Mouse (Mus musculus) regulatory T cell (primary cell): Measurements from ENCODE around the gene Tgfa.

ENCODE experiments used
- in situ Hi-C: fragments of 300-600 bp; cut with MboI, MseI; formaldehyde crosslinking; loops from one replicate; pipeline ENCODE4 v1.15.1; 2025; ENCODE audit warnings: high pct_unique_total_duplicates

The Tgfa gene

DNA sequence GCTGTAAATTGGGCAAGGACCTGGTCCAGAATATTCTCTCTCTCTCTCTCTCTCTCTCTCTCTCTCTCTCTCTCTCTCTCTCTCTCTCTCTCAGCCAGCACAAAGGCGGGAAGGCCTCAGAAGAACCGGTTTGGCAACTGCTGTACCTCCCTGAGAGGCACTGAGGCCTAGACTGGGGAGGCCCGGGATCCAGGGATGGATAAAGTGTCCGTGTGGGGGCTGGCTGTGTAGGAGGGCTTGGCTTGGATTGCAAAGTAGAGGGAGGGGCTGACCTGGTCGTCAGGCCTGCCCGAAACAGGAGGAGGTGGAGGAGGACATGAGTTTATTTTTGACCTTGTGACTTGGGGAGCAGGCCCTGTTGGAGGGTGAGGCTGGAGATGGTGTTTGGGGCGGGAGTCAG is 27.4 kb downstream of the Tgfa start:
- in situ Hi-C loops = no loop called here

DNA sequence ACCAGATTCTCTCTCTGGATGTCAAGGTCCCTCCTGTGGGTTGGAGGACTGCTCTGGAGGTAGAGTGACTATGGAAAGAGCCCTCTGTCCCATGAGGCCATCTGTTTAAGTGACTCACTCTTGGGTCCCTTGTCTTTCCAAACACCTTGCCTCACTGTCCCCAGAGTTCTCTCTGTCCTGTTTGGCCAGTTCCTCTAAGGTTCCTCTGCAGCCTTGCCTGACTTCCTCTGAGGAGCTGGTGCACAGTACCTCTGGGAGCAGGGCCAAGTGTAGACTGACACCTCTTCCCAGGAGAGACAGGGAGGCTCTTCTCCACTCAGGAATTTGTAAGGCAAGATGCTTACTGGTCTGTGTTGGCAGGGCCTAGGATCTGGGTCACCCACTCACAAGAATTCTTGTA is 30.6 kb downstream of the Tgfa start:
- in situ Hi-C loops = no loop called here

DNA sequence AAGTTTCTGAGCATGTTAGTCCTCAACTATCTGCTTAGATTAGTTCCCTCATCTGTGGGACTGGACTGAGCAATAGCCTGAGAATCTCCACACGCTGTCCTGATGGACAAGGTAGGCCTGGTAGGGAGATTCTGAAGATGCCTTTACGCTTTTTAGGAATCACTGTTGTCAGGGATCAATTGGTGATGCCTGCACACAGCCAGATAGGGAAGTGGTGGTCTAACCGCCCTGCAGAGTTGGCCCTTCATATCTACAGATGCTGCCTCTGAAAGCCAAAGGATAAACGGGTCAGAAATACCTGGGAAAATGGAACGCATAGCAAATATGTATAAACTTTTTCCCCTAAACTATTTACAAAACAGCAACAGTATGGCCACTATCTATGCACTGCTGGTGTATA is 37.3 kb downstream of the Tgfa start:
- in situ Hi-C loops = no loop called here

DNA sequence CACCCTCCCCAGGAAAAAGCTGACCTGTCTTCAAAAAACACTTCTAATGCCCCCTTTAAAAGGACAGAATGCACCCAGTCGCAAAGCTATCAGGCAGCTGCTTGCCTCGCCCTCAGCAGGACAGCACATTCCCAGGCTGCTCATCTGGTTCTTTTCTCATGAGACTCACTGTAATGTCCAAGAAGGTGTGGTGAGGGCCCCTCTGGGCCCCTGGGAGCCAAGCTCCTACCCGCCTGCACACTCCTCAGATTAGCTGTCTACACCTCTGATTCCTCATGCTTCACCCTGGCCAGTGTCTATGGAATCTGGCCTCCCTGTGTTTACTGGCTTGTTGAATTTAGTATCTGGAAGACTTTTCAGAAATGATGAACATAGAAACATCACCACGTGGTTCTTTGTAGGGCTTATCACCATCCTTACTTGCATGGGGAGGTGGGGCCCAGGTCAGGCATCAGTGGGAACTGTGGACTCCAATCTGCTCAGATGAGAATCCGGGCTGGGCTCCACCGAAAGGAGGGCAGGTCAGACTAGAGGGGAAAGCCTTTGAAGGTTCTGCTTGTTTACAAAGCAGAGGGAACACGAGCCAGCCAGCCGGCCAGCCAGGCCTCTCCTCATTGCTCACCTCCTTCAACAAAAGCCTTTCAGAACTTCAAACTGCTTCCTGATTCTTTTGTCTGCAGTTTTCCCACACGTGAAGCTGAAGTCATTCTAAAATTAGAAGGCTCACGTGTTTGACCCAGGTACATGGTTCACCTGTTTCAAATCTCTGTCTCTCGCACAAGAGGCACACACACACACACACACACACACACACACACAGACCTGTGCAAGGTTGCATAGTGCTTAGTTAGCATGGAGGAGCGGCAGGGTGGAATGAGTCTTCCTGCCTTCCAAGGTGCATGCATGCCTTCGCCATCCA is 38.7 kb downstream of the Tgfa start:
- in situ Hi-C loops = no loop called here

DNA sequence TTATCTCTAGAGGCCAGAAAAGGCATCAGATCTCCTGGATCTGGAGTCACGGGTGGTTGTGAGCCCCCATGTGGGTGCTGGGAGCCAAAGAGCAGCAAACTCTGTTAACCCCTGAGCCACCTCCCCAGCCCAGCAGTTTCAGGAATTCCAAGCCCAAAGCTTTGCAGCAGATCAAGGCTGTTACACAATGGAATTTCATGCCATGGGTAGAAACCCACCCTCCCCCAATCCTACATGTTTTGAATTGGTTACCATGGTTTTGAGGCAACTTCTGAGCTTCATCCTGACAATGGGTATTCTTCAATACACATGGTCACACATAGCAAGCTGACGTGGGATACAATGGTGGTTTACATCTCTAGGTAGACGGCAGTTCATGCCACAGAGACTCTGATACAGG is 49.8 kb downstream of the Tgfa start:
- in situ Hi-C loops = no loop called here

DNA sequence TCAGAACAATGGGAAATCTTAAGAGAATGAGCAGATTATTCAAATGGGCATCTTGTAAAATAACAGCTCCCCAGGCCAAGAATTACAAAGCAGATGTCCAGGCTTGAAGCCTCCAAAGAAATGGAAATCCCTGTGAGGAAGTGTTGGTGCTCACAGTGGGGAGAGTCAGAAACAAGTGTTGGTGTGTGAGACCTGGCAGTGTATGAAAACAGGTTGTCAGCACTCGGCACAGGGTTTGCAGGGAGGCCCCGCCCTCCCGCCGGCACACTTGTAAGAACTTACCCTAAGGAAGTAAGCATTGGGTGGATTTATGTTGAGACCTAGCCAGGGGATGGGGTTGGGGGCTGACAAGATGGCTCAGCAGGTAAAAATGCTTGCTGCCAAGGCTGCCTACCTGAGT is 50.9 kb downstream of the Tgfa start:
- in situ Hi-C loops = no loop called here

DNA sequence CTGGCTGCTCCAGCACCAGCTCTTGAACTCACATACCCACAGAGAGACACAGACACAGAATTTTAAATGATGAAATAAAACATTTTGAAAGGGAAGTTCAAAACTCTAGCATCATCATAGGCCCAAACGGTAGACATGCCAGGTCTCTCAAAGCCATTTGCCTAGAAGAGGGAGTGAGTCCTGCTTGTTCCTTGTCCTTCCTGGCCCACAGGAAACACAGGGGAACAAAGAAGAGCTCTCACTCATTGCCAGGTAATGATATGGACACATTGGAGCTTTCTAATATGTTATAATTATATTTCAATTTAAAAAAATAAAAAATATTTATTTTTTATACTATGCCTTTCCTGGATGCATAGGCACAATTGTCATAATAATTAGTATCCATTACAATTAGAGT is 53.5 kb downstream of the Tgfa start:
- in situ Hi-C loops = no loop called here

DNA sequence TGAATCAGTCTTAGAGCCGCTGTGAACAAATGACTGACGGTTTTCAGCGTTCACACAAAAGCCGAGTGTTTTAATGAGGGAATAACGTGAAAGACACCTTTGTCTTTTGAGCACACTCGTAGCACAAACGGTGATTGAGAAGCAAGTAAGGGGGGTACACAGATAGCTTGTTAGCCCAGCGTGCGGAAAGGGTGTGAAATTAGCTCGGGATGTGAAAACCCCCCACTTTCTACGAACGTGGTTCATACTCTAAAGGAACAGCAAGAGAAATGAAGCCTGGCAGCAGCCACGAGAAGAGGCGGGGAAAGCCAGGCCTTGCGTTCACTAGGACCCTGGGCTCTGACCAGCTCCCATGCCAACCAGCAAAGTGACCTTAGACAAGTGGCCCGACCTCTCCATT is 54.0 kb downstream of the Tgfa start:
- in situ Hi-C loops = no loop called here

DNA sequence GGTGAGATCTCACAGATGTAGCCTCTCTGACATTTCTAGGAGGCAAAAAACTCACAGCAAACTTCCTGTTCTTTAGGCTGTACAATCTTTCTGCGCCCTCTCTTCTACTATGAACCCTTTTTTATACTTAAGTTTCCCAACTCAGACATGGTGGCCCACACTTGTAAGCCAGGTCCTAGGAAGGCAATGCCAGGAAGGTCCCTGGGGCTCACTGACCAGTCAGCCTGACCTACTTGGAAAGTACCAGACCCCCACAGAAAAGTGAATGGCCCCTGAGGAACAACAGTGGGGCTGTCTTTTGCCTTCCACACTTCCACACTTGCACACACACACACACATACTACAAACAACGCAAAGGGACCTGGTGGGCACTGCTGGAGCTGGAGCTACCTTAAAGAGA is 55.2 kb downstream of the Tgfa start:
- in situ Hi-C loops = no loop called here

DNA sequence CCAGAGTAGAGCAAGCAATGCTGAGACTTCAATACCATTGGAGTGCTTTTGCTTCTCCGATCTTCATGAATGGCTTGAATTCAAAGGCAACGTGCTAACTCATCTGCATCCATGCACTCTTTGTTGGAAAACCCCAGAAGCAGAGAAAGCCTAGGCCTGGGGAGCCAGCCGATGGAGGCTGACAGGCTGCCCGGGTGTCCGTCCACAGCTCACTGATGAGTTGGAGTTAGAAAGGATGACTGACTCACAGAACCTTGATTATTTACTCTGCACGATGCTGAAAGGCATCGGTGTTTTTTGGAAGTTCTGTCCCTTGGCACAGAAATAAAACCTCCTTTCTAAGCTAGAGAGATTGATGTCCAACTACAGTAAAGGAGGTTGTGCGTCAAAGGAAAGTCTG is 55.8 kb downstream of the Tgfa start:
- in situ Hi-C loops = no loop called here

DNA sequence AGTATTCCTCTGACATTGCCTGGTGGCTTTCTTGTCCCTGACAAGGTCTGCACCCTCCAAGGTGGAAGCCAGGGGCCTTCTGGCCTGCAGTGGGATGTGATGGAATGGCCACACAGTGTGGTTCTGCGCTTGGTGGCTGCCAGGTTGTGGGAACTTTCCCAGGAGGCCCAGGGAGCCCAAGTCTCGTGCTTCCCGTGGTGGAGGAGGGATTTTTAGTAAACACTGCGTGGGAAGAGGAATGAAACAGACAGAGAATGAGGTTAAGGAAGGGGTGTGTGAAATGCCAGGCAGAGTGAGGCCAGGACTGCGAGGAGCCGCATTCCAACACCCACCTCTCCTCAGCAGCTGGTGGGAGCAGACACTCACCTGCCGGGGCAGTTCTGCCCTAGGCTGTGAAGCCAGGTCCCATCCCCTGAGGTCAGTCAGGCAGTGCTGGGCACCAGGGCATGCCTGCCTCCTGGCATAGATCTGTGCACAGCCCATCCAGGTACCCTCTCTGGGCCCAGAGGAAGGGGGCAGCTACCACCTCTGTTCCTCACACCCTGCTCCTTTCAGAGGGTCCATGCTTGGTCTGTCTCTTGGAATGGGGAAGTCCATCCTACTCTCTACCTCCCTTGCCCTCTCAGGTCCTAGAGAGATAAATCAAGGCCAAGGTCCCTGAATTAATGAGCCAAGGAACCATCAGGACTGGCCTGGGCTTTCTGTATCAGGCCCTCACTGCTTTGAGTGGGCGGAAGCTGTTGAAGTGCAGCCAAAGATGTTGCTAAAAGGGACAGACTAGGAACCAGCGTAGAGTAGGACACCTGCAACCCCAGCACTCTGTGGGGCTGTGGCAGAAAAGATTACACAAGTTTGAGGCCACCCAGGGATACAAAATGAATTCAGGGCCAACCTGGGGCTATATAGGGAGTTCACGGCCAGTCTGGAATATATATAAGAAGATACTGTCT is 57.4 kb downstream of the Tgfa start:
- in situ Hi-C loops = no loop called here

DNA sequence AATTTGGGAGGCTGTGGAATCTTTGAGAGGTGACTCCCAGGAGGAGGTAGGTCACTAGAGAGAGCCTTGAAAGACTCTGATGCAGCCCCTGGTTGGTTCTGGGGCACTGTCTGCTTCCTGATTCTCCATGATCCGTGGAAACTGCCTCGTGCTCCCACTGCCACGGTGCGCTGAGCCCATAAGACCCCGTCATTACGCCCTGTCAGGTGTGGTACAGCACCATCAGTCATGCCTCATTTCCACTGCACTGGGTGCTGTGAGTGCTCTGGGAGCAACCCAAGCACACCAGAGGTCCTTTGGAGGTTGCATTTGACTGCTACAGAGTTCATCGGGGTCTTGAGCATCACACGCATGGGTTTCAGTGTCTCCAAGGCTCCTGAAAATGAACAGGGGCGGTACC is 60.9 kb downstream of the Tgfa start:
- in situ Hi-C loops = no loop called here

DNA sequence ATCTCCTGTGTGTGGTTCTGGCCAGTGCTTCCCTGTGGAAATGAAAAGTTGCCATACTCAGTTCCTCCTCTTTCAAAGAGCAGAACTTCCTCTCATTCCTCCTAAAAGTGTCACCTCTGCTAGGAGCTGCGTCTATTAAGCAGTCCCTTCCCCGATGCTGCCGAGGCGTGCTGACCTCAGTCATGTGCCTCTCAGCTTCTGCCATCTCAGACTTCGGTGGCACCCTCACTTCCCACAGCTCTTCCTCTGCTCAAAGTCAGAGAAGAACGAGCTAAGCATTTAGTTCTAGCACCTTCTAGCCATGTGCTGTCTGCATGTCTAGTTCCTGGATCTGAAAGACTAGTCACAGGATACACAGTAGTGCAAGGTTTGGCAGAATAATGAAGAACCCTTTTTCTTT is 64.2 kb downstream of the Tgfa start:
- in situ Hi-C loops = no loop called here

DNA sequence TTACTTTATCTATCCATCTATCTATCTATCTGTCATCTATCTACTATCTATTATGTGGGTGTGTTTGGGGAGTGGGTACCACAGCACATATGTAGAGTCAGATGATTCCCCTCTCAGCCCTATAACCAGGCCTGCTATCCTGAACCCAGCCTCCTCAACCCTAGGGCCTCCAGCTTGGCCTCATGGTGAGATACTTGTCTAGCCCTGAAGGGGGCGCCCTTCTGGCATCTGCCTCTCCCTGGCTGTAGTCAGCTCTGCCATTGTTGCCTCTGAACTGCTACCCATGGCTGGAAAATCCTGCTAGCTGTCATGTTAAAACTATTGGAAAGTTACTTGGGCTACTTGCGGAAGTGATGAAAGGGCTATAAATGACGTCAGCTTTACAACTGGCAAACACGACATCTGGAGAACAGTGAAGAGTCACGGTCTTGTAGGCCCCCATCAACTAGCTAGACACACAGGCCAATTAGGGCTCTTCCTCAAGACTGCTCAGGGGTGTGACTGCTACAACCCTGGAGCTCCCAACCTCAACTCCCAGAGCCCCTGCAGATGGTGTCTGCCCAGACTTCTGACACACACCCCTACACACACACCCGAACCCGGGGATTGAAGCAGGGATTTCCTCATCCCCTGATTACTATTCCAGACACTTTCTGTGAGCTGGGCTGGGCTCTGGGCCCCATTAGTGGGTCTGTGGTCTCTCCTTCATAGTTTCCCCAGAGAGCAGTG is 65.5 kb downstream of the Tgfa start:
- in situ Hi-C loops = no loop called here

DNA sequence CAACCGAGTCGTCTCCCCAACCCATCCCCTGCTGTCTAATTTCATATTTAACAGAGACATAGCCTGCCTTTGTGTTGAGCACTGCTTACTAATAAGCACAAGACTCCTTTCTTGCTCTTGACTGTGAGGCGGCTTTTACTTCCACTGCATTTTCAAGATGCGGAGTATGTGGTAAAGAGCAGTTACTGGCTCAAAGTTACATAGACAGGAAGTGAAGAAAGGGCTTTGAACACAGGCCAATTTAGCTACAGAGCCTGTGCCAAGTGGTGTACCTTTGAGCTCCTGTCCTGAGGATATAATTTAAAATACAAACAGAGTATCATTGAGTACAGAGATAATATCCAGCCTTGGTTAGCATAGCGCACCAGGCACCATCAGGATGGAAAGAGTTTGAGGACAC is 71.8 kb downstream of the Tgfa start:
- in situ Hi-C loops = loop anchor here (5.0 kb wide), 1 partner anchor 61 kb away; no protein-coding TSS in a partner anchor

DNA sequence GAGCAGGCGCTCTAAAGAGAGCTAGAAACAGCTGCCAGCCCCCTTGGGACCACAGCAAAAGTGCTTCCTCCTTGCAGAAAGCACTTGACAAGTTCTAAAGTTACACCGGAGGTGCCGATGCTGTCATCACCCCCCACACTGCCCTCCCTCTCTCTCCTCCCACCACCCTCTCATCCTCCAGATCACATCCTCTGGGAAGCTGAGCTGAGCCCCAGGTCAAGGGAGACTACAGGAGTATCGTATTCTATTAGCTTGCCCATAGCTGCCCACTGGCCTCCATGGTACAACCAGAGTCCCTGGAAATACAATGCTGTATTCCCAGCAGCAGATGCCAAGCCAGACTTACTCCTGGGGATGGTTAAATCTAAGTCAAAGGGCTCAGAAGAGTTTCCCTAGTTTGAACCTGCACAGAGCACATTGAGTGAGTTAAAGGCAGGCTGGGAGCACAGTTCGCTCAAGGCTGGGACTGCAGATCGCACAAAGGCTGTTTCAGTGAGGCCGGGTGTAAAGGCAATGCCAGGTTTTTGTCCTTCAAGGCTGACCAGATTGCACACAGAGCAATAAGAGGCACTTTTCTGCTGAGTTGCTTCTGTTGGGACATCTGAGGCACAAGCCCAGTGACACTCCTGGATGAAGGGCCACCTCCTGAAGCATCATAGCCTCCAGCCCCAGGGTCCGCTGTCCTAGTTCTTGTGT is 75.5 kb downstream of the Tgfa start:
- in situ Hi-C loops = no loop called here

DNA sequence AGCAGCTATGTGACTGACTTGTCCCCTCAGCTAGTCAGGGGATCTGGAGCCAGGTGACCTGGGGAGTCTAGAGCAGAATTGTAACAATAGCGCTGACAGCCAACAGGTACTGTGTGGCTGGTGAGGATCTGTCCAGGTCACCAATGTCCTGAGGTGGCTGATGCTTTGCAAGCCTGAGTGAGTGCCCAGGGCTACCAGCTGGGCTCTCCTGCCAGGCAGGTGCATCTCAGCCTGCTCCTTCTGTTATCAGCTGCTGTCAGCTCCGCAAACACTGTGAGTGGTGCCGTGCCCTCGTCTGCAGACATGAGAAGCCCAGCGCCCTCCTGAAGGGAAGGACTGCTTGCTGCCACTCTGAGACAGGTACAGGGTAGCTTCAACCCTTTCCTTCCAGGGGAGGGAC is 76.1 kb downstream of the Tgfa start:
- in situ Hi-C loops = no loop called here

DNA sequence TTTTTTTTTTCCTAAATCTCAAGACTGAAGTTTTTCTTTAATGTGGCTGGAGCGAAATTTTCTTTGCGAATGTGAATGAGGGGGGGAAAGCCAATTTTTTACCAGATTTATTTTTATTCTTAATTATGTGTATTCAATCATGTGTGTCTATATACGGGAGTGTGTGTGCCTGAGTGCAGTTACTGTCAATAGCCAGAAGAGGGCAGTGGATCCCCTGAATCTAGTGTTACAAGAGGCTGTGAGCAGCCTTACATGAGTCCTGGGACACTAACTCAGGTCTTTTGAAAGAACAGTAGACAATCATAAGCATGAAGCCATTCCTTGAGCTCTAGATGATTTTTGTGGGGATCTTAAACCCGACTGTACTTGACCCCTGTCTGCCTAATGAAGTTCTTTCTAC is 80.7 kb downstream of the Tgfa start:
- in situ Hi-C loops = no loop called here

DNA sequence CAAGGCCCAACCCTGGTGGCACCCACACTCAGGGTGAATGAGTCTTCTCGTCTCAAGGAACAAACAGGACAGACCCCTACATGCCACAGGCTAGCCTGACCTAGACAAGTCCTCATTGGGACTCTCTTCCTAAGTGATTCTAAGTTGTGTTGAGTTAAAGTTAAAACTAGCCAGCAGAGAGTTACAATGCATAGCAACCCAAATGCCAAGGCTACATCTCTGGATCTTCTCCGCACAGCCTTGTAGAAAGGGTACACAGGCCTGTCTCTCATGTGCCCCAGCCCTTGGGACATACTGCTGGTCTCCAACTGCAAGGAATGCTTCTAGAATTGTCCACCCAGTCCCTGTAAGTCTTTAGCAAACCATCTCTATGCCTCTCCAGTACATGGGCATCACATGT is 81.8 kb downstream of the Tgfa start:
- in situ Hi-C loops = no loop called here

DNA sequence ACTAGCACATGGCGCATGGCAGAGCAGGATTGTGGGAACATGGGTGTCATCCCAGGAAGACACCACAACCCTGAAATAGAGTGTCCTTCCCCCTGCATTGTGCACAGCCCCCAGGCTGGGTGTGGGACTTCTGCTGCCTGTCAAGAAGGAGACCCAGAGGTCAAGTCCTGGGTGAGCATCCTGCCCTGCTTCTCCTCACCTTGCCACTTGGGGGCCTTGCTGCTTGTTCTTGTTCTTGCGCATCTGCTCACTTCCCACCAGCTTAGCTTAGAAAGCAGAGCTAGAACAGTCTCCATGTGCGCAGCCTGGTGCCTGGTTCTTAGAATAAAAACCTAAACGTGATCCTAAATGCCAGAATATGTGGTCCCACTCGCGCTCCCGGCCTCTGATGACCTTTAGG is 82.6 kb downstream of the Tgfa start:
- in situ Hi-C loops = no loop called here

DNA sequence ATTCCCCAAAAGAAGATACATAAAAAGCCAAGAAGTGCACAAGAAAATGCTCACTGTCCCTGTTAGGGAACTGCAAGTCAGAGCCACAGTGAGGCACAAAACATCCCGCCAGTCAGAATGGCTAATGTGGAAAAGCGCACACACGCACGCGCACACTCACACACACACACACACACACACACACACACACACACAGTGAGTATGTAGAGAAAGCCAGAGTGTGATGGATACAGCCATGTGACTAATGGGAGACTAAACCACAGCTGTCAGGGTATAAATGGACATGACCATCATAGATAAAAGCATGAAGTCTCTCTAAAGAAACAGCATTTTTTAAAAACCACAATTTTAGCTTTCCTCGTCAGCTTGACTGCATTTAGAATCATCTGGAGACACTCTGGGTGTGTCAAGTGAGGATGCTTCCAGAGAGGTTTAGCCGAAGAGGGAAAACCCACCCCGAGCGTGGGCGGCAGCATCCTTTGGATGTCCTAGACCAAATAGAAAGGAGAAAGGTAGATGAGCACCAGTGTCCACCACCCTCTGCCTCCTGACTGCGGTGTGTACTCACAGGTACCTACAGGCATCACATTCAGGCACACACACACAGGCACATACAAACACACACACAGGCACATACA is 86.7 kb downstream of the Tgfa start:
- in situ Hi-C loops = no loop called here
